In genomic region chr3:37312370-37312941, GRCm38 (mm10) we compare ENCODE assay signal across 8 mouse cellular contexts. TPM values are rescaled to one million over a fixed set of nuclear protein-coding genes. Genes with fewer than 3 reads are reported as not detected.
DNase-seq lines count a peak whose midpoint lies in the region; ATAC-seq and TF ChIP-seq lines count a peak whose summit lies in the region.

Gene Bbs12, plus strand, starts transcription at chr3:37312554.
Gene Cetn4, minus strand, starts transcription at chr3:37312708.

- H3K4me1 ChIP-seq in bone marrow macrophage, adult 2 months (ENCODE audit: control insufficient read depth, insufficient read depth, low read length), result peaks cover 13% of the 10 kb centered on the region
- H3K4me1 ChIP-seq in embryonic fibroblast, embryonic 13.5 days (ENCODE audit: control insufficient read depth, insufficient read depth, low read length), result peaks cover 2% of the 10 kb centered on the region; the same call in 1 of the 2 replicates
- no peaks in the 10 kb centered on the region; the same call in 1 of the 2 replicates for H3K4me1 ChIP-seq in heart, embryonic 11.5 days (ENCODE audit: control insufficient read depth, insufficient read depth, low read length)
- H3K4me1 ChIP-seq in kidney, embryonic 16.5 days (ENCODE audit: insufficient read depth, low read length), result peaks cover 16% of the 10 kb centered on the region
- peaks cover 3% of the 10 kb centered on the region for H3K4me1 ChIP-seq in liver, adult 2 months (ENCODE audit: control insufficient read depth, insufficient read depth, low read length)

- no peaks in the 10 kb centered on the region for H3K9me3 ChIP-seq in heart, embryonic 11.5 days (replicated peaks; ENCODE audit: control insufficient read depth, low read length)
- no peaks in the 10 kb centered on the region for H3K9me3 ChIP-seq in kidney, embryonic 16.5 days (ENCODE audit: low read length)

- peak; percentile 100 for ATAC-seq in heart, embryonic 11.5 days (replicated peaks; ENCODE audit: insufficient number of reproducible peaks, low FRiP score, low TSS enrichment)
- ATAC-seq in kidney, embryonic 16.5 days (ENCODE audit: low FRiP score, low TSS enrichment), result peak; percentile 100

- under 1% methylated on average over 54 of the region's 54 CpGs for WGBS in heart, embryonic 11.5 days (ENCODE audit: insufficient replicate concordance)
- WGBS in kidney, embryonic 16.5 days, result under 1% methylated on average over 54 of the region's 54 CpGs
- WGBS in liver, adult 2 months, result under 1% methylated on average over 54 of the region's 54 CpGs

- H3K27me3 ChIP-seq in heart, embryonic 11.5 days (ENCODE audit: control insufficient read depth, insufficient read depth, low read length), result no peaks in the 10 kb centered on the region
- H3K27me3 ChIP-seq in kidney, embryonic 16.5 days (ENCODE audit: insufficient read depth, low read length), result no peaks in the 10 kb centered on the region
- no peaks in the 10 kb centered on the region for H3K27me3 ChIP-seq in liver, adult 2 months (ENCODE audit: control insufficient read depth, insufficient read depth, low read length)
- H3K27me3 ChIP-seq in myocyte (ENCODE audit: control insufficient read depth, insufficient read depth, insufficient read length), result no peaks in the 10 kb centered on the region
- no peaks in the 10 kb centered on the region for H3K27me3 ChIP-seq in splenic B cell, adult 2 months (ENCODE audit: control insufficient read depth, insufficient read depth, low read length, poor library complexity, severe bottlenecking)

- no peaks in the 10 kb centered on the region for H3K79me2 ChIP-seq in liver, adult 2 months (ENCODE audit: control insufficient read depth, insufficient read depth, low read length)
- no peaks in the 10 kb centered on the region for H3K79me2 ChIP-seq in myocyte (ENCODE audit: control insufficient read depth, insufficient read depth)

- peak; percentile 97 for DNase-seq in A20 (ENCODE audit: low read depth, low spot score)
- peak; percentile 79 for DNase-seq in liver, adult 2 months (ENCODE audit: extremely low read depth, low read depth, low spot score)
- DNase-seq in splenic B cell, adult 2 months (ENCODE audit: low read depth, low spot score), result peak; percentile 96

- H3K36me3 ChIP-seq in heart, embryonic 11.5 days (ENCODE audit: control insufficient read depth, insufficient read depth, low read length), result no peaks in the 10 kb centered on the region
- H3K36me3 ChIP-seq in kidney, embryonic 16.5 days (ENCODE audit: insufficient read depth, low read length), result no peaks in the 10 kb centered on the region
- H3K36me3 ChIP-seq in liver, adult 2 months (ENCODE audit: control insufficient read depth, insufficient read depth, low read length), result no peaks in the 10 kb centered on the region
- H3K36me3 ChIP-seq in myocyte (ENCODE audit: control insufficient read depth, insufficient read depth), result no peaks in the 10 kb centered on the region
- H3K36me3 ChIP-seq in splenic B cell, adult 2 months (ENCODE audit: control insufficient read depth, insufficient read depth, low read length, poor library complexity, severe bottlenecking), result no peaks in the 10 kb centered on the region

- peak within 1 kb of the TSS; percentile 90 for H3K9ac ChIP-seq in heart, embryonic 11.5 days (ENCODE audit: low read depth, low read length)
- H3K9ac ChIP-seq in kidney, embryonic 16.5 days (replicated peaks; ENCODE audit: low read length), result peak within 1 kb of the TSS; percentile 89
- H3K9ac ChIP-seq in liver, adult 2 months (ENCODE audit: low read depth, low read length), result peak within 1 kb of the TSS; percentile 83

- H3K27ac ChIP-seq in bone marrow macrophage, adult 2 months (ENCODE audit: insufficient read depth, low read depth, low read length), result peak within 1 kb of the TSS; percentile 39
- peak within 1 kb of the TSS; percentile 84 for H3K27ac ChIP-seq in embryonic fibroblast, embryonic 13.5 days (ENCODE audit: insufficient read depth, low read length)
- H3K27ac ChIP-seq in heart, embryonic 11.5 days (ENCODE audit: low read depth, low read length), result peak within 1 kb of the TSS; percentile 37; the same call in 1 of the 2 replicates
- H3K27ac ChIP-seq in kidney, embryonic 16.5 days (ENCODE audit: low read length), result peak within 1 kb of the TSS; percentile 81
- no peak within 1 kb of the TSS for H3K27ac ChIP-seq in liver, adult 2 months (replicated peaks; ENCODE audit: insufficient read depth, low read depth, low read length)

- no peak for TF ChIP-seq CTCF in bone marrow macrophage, adult 2 months (IDR thresholded peaks at IDR 0.05; ENCODE audit: low read depth, low read length)
- no peak for TF ChIP-seq CTCF in embryonic fibroblast, embryonic 13.5 days (IDR thresholded peaks at IDR 0.05; ENCODE audit: borderline replicate concordance, insufficient read depth, low read length)
- no peak for TF ChIP-seq CTCF in liver, adult 2 months (IDR thresholded peaks at IDR 0.05; ENCODE audit: low read depth, low read length)

- peak within 1 kb of the TSS; percentile 82 for H3K4me2 ChIP-seq in heart, embryonic 11.5 days
- H3K4me2 ChIP-seq in kidney, embryonic 16.5 days (replicated peaks; ENCODE audit: low read depth, low read length), result peak within 1 kb of the TSS; percentile 77
- peak within 1 kb of the TSS; percentile 79 for H3K4me2 ChIP-seq in myocyte (ENCODE audit: low read depth)

- TF ChIP-seq POLR2A in bone marrow macrophage, adult 2 months (IDR thresholded peaks at IDR 0.05; ENCODE audit: borderline replicate concordance, low read depth, low read length), result no peak
- peak; percentile 69 for TF ChIP-seq POLR2A in embryonic fibroblast, embryonic 13.5 days (IDR thresholded peaks at IDR 0.05; ENCODE audit: low read depth, low read length)
- TF ChIP-seq POLR2A in liver, adult 2 months (IDR thresholded peaks at IDR 0.05; ENCODE audit: extremely low read depth, insufficient read depth, low read length), result no peak
- peak; percentile 61 for TF ChIP-seq POLR2A in myocyte (IDR thresholded peaks at IDR 0.05; ENCODE audit: insufficient read length, low read depth)

- H3K4me3 ChIP-seq in bone marrow macrophage, adult 2 months (ENCODE audit: insufficient read depth, low read length), result peak within 1 kb of the TSS; percentile 82
- H3K4me3 ChIP-seq in embryonic fibroblast, embryonic 13.5 days (ENCODE audit: insufficient read depth, low read length), result peak within 1 kb of the TSS; percentile 68
- peak within 1 kb of the TSS; percentile 77 for H3K4me3 ChIP-seq in heart, embryonic 11.5 days (ENCODE audit: low read depth, low read length)
- peak within 1 kb of the TSS; percentile 74 for H3K4me3 ChIP-seq in kidney, embryonic 16.5 days (ENCODE audit: low read length)
- peak within 1 kb of the TSS; percentile 97 for H3K4me3 ChIP-seq in liver, adult 2 months (ENCODE audit: insufficient read depth, low read depth, low read length)
- H3K4me3 ChIP-seq in myocyte, result peak within 1 kb of the TSS; percentile 54

- H3ac ChIP-seq in myocyte (ENCODE audit: control insufficient read depth, insufficient read length), result peak within 1 kb of the TSS; percentile 5

TF ChIP-seq in myocyte, 11 proteins besides CTCF, POLR2A, EP300 and RAD21:
- peak; percentile 51 for TF ChIP-seq POLR2AphosphoS2 (IDR thresholded peaks at IDR 0.05; ENCODE audit: insufficient read length, low read depth)
- no peak for TF ChIP-seq USF1 (IDR thresholded peaks at IDR 0.05; ENCODE audit: low read depth)
- no peak for TF ChIP-seq TCF3 (IDR thresholded peaks at IDR 0.05; ENCODE audit: insufficient read length, low read depth)
- TF ChIP-seq MYOG (IDR thresholded peaks at IDR 0.05; ENCODE audit: control insufficient read depth in 1 of 3, insufficient read depth in 1 of 3, insufficient read length in 2 of 3, low read depth in 2 of 3), result peak in 1 of 3 experiments; percentile 46
- TF ChIP-seq TCF12 (IDR thresholded peaks at IDR 0.05; ENCODE audit: insufficient read depth, poor library complexity, severe bottlenecking), result no peak
- TF ChIP-seq E2F4 (IDR thresholded peaks at IDR 0.05; ENCODE audit: insufficient read depth), result no peak
- TF ChIP-seq MYOD1 (IDR thresholded peaks at IDR 0.05; ENCODE audit: control insufficient read depth in 1 of 3, insufficient read length in 2 of 3, low read depth in 2 of 3), result peak in 1 of 3 experiments; percentile 35

RNA-seq across cellular contexts. Expression of gene Bbs12, which starts in this region (rescaled TPM):
- polyA plus RNA-seq in bone marrow macrophage, adult 2 months (2012; ENCODE audit: insufficient read depth, insufficient read length, missing spikeins), result 2.4 and 3.0 TPM in 2 replicates
- 4.9 and 6.2 TPM in 2 replicates for polyA plus RNA-seq in embryonic fibroblast, embryonic 13.5 days (2011; ENCODE audit: insufficient read length, low read depth, missing spikeins)
- 4.7 and 5.7 TPM in 2 replicates for polyA plus RNA-seq in heart, embryonic 11.5 days (2014; fragmentation: Nextera tagmentation; extraction: Ambion mirVana)
- polyA plus RNA-seq in kidney, embryonic 16.5 days (2015; fragmentation: Nextera tagmentation; extraction: Ambion mirVana), result 9.2 and 9.7 TPM in 2 replicates
- 0.94 and 1.1 TPM in 2 replicates for total RNA-seq in liver, adult 2 months (2014; rRNA removed)
- 0.09 and 0.14 TPM in 2 replicates for polyA plus RNA-seq in liver, adult 2 months (2012; rRNA removed)
- polyA plus RNA-seq in myocyte (2012; fragmentation: generic; extraction: Trizol), result 2.1 TPM

RNA-seq across cellular contexts. Expression of gene Cetn4, which starts in this region (rescaled TPM):
- 1.6 and 4.4 TPM in 2 replicates for polyA plus RNA-seq in bone marrow macrophage, adult 2 months (2012; ENCODE audit: insufficient read depth, insufficient read length, missing spikeins)
- 7.4 and 8.0 TPM in 2 replicates for polyA plus RNA-seq in embryonic fibroblast, embryonic 13.5 days (2011; ENCODE audit: insufficient read length, low read depth, missing spikeins)
- 0.52 and 1.1 TPM in 2 replicates for polyA plus RNA-seq in heart, embryonic 11.5 days (2014; fragmentation: Nextera tagmentation; extraction: Ambion mirVana)
- 2.5 and 3.4 TPM in 2 replicates for polyA plus RNA-seq in kidney, embryonic 16.5 days (2015; fragmentation: Nextera tagmentation; extraction: Ambion mirVana)
- 0.18 and 0.74 TPM in 2 replicates for total RNA-seq in liver, adult 2 months (2014; rRNA removed)
- not detected in 2 replicates for polyA plus RNA-seq in liver, adult 2 months (2012; rRNA removed)
- 2.0 TPM for polyA plus RNA-seq in myocyte (2012; fragmentation: generic; extraction: Trizol)

Comparison
In these comparisons a context has a peak if more than half of its experiments do, and no peak if none do; other contexts are left out.
1. POLR2A ChIP-seq: peak in embryonic fibroblast, embryonic 13.5 days (single experiment) and myocyte (single experiment); none in bone marrow macrophage, adult 2 months (single experiment) and liver, adult 2 months (single experiment).
2. Peak in every context shown above with its lines, with median percentiles within 50 percentile points of each other: DNase-seq, H3K4me3 ChIP-seq, H3K4me2 ChIP-seq and H3K9ac ChIP-seq.